Mouse (Mus musculus) ovary, postnatal 14 days (tissue): Measurements from ENCODE around the gene Hadhb.
A peak's percentile ranks its signal among the peaks of the same experiment; 100 is the strongest.
"Not testable (repeated sequence)": the region's sequence is repeated elsewhere in the genome, so short reads cannot be mapped to it uniquely, and the experiment has no call there.

Experiments used
- DNase-seq: peaks from one replicate; pipeline ENCODE4 v3.0.0; 2022; ENCODE audit warnings: low spot score

Gene Hadhb

DNA sequence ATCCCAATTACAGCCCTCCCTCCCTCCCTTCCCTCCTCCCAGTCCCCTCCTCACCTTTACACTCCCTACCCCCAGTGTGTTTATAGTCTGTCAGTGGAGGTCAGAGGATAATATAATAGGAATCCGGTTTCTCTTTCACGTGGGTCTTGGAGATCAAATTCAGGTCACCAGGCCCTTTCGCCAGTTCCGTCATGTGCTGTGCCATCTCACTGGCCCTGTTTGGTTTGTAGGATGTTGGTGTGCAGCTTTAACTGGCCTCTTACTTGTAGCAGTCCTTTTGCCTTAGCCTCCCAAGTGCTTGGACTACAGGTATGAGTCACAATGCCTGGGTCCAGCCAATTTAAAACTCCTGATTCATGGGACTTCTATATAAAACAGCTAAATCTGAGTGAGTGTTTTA is 20.8 kb downstream of the Hadhb start:
- no peak for DNase-seq

DNA sequence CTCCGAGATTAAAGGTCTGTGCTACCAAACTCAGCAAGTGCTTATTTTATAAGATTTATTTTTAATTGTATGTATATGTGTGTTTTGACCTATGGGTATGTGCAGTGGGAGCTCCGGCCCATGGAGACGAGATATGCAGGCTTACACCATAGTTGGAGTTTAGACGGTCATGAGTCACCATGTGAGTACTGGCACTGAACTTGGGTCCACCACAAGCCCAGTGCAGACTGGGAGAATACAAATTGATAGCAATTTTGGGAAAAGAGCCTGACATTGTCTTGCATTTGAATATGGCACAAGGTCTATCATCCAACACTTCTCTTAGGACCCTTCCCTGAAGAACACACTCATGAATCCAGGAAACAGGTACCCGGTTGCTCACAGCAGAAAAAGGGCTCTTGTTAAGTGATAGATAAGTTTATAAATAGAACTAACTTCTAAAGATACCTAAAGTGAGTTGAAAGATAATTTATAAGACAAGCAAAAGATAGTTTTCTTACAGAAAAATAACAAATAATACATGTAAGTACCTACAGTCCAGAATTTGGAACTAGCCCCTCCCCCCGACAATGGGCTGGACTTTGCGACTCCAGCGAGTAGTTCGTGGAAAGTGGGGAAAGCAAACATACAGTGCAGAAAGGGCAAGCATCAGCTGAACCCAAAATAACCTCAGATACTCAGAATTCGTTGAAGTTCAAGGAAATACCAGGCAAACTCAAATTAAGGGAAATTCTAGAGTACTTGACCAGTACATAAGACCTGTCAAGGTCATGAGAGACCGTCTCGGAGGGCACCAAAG is 32.8 kb downstream of the Hadhb start:
- no peak for DNase-seq

DNA sequence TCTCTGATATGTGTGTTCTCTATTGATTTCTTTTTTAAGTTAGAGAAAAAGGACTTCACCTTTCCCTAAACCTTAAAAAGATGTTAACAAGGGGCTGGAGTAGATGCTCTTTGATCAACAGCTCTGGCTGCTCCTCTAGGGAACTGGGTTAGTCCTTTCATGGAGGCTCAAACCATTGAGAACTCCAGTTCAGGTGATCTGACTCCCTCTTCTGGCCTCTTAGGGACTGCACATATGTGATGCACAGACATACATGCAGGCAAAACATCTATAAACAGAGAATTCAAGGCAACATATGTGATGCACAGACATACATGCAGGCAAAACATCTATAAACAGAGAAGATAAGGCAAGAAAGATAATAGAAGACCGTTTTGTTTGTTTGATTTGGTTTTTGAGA is 37.4 kb downstream of the Hadhb start:
- DNase-seq, result no peak

DNA sequence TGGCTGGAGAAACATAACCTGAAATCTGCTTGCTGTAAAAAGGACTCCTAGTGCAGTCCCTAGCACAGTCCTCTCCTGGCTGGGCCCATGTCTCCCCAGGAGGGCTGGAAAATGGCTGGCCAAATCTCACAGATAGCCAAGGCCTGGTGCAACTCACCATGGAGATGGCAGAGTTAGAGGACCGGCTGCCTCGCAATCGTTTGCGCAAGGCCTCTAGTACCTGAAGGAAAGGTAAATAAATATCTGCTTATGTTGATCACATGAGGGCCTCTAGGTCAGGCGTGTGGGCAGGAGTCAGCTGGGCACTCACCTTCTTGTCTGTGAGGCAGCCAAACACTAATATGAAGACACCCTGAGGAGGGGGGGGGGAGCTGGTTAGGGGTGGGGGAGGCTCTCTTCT is 40.3 kb downstream of the Hadhb start:
- no peak for DNase-seq

DNA sequence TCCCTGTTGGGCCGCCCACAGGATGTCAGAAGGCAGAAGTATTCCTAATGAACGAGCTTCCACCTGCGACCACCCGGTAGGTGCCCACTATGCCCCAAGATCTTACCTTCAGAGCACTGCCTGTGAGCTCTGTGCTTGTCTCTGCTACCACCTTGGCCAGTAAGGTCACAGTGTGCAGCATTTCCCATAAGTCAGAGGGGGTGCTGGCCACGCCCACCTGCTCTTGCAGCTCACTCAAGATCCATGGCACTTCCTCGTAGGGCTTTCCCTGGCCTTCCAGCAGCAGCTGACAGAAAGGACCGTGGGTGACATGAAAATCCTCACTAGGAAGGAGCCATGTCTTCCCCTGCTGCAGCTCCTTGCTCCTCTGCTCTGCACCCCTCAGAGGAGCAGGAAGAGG is 43.2 kb downstream of the Hadhb start:
- DNase-seq, result no peak

DNA sequence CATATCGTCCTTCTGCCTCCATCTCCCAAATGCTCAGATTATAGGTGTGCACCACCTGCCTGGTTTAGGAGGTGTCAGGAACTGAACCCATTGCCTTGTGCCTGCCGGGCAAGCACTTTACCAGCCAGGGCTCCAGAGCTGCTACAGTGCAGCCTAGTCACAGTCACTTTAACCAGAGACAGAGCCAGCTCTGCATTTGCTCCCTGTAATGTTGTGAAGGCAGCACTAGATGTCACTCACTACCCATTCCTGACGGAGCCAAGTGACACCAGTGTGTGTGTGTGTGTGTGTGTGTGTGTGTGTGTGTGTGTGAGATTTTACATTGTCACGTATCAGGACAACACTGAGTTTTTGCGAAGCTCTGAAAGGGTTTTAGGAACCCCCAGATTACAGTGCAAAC is 46.5 kb downstream of the Hadhb start:
- DNase-seq, result peak; percentile 10

DNA sequence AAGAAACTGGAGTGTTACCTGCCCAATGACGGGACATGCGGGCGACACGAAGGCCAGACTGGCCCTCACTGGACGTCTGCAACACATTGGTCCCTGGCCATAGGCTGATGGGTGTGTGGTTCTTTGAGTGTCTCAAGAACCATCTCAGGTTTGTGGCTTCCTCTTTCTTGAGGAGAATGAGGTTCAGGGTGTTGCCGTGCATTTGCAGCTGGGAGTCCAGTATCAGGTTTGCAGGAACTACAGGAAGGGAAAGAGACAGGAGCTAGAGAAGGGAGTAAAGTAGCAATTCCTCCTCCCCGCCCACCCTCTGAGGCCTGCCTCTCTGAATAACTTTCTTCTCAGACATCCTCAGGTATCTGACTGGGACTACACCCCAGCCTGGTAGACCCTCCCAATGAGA is 47.2 kb downstream of the Hadhb start:
- no peak for DNase-seq

DNA sequence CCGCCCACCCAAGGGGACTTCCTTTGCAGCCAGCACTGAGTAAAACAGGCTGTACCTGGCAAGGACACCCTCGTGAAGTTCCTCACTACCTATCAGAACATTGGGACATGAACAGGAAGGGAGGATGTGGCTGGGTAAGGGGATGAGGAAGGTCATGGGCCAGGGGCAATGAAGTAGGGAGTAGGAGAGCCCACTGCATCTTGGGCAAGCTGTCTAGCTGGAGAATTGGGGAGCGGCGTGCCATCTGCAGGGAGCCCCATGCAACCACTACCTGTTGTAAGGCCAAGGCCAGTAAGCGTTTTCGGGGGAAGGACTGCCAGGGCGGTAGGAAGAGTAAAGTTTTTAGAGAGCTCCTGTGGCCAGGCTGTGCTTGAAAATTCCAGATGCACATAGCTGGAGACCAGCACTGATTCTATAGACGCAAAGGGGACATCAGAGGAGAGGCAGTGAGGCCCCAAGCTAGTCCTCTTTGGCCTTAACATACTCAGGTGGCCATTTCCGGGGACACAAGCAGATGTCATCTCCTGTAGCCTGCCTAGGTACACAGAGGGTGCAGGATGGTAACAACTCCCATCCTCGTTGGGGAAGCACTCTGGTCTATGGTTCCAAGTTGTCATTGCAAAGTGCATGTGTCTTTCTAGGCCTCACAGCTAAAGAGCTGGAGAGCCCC is 48.3 kb downstream of the Hadhb start:
- DNase-seq, result no peak

DNA sequence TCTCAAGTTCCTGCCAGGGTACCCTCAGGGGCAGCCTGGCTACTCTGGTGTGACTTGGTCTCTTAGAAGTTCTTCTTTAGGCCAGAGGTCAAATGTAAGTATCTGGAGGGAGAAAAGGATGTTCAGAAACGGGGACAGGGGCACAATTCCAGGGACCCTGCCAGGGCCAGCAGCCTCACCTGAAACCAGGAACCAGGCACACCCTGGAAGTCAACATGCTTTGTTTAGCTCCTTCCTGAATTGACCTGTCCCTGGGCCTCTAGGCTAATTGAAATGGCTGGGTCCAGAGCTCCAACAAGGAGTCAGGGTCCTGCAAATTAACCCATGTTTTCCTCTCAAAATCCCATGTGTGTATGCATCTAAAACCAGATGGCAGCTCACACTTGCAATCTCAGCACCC is 49.4 kb downstream of the Hadhb start:
- DNase-seq, result no peak

DNA sequence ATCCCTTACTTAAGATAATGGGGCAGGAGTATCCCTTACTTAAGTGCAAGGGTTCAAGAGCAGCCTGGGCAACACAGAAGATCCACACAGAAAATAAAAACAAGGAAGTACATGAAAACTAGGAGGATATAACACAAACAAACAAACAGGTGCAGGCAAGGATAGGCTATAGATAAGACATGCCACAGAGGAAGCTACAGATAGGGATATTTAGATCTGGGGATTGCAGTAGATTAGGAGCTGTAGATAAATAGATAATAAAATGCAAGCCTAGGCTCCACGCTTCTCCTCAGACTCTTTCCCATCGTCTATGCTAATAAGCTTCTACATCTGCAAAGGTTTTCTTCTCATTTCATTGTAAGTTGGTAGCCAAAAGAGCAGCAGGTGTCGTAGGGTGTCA is 50.0 kb downstream of the Hadhb start:
- no peak for DNase-seq

DNA sequence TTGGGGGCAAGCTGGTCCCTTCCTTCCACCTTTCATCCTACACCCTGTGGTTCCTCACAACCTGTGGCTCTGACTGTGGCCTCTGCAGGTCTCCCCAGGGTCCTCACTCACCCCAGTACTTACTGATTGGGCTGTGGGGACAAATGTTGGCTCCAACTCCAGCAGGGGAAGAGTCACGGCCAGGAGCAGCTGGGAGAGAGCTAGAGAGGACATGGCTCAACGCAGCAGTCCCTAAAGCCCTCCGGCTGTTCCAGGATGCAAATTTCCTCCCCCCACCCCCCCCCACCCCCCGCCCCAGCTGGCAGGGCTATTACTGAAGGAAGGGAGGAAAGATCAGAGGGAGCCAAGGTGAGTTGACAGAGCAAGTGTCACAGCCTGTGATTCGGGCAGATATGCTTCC is 50.4 kb downstream of the Hadhb start, which contains the start of gene Adgrf3:
TSS of gene Adgrf3 (minus strand) at position 230 of the 400 bp plus-strand sequence.
- DNase-seq, result no peak

DNA sequence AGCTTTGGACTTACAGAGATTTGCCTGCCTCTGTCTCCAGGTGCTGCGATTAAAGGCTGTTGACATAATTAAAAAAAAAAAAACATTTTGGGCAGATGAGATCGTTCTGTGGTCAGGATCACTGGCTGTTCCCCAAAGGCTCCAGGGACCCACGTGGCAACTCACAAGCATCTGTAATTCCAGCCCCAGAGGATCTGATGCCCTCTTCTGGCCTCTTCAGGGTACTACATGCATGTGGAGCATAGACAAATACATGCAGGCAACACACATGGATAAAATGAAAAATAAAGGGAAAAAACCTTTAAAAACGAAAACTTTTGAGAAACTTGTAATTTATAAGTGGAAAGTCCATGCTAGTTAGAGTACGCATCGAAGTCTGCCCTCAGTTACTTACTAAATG is 52.2 kb downstream of the Hadhb start:
- DNase-seq, result no peak

DNA sequence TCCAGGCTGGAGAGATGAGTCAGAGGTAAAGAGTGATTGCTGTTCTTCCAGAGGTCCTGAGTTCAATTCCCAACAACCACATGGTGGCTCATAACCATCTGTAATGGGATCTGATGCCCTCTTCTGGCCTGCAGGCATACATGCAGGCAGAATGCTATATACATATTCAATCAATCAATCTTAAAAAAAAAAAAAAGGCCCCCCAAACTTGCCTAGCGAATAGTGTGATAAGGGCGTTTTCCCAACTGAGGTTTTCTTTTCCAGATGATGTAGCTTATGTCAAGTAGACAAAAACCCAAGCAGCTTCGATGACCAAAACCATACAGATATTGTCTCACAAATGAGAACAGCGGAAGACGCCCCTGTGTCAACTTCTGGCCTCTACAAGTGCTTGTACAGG is 55.7 kb downstream of the Hadhb start:
- not testable (repeated sequence) for DNase-seq

DNA sequence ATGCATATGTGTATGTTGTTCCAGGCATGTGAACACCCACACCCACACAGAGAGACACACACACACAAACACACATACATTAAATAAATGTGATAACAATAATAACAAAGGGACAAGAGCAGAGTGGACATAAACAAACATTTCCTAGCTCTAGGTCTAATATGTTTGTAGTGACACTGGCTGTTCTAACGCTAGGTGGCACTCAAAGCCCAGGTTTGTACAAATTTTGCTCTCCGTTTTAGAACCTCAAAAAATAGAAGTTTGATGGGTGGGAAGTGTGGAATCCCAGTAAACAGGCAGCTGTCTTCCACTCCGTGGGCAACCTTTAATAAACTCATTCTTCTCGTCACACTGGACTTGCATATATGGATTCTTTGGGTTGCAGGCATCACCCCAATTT is 59.8 kb downstream of the Hadhb start:
- peak; percentile 48 for DNase-seq

DNA sequence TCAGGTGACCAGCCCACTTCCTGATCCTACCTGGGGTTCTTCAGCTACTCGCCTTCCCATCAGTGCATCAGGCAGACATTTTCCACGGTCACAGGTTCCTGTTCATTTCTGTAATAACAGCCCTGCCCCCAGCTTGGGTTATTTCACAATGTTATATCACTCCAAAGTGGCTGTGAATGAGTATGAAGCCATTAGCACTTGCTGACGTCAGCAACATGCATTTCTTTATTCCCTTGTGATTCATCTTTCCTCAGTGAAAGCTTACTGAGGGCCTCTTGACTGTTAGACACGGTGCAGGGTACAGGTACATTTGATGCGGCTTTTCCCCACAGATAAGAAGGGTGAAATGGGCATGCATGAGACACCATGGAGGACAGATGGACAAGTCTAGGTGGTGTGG is 60.9 kb downstream of the Hadhb start:
- no peak for DNase-seq

DNA sequence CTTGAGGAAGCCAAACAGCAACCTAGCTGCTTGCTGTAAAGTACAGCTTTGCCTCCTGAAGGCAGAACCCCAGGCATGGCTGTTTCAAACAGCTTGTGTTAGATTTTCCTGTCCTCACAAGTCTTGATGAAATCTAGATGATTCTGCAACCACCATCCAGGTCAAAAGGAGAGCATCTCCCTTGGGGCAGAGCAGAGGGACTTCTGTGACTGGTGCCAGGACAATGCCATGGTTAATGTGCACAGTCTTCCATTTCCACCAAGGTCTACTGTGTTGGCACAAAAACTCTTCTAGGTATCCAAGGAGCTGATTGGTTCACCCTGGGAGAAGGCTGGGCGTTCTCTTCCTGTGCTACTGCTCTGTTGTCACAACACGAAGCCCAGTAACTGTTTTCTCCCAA is 64.7 kb downstream of the Hadhb start:
- no peak for DNase-seq

DNA sequence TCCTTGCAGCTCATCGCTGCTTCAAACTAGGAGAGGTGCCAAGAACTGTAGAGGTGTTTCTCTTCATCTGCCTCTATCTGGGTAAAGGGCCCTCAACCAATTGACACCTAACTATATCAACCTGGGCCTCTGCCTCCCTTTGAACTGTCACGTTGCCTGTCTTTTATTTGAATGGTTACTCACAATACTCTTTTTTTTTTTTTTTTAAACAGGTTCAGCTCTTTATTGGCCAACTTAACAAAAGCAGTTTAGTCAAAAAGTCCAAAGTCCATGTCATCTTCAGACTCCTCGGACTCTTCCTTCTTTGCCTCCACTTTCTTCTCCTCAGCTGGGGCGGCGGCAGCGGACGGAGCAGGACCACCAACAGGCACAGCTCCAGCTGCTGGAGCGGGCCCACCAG is 65.6 kb downstream of the Hadhb start:
- no peak for DNase-seq

DNA sequence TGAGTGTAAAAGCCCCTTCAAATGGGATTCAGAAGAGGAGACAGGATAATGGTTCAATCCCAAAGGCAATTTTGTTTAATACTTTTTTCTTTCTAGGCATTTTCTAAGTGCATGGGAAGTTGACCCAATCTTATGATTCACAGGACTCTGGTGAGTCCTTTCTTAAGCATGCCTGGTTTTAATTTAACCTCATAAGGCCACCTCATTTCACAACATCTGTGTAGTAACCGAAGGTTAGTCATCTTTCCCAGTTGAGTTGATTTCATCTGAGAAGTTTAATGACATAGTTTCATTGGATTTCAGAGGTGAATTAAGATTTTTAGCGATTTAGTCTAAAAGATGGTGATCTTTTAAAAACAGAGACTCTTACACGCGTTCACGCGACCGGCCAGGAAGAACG is 67.6 kb downstream of the Hadhb start:
- no peak for DNase-seq

DNA sequence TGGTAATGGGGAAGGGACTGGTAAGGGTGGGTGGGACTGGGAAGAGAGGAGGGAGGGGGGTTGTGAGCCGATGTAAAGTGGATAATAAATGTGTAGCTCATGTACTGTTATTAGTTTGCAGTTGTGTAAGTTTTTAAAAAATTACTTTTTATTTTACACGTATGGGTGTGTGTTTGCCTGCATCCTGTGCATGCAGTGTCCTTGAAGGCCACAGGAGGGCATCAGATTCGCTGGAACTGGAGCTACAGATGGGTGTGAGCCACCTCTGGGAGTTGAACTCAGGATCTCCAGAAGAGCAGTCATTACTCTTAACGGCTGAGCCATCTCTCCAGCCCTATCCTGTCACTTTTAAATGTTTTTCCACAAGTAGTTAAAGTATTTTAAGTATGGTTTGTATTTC is 75.9 kb downstream of the Hadhb start:
- no peak for DNase-seq

DNA sequence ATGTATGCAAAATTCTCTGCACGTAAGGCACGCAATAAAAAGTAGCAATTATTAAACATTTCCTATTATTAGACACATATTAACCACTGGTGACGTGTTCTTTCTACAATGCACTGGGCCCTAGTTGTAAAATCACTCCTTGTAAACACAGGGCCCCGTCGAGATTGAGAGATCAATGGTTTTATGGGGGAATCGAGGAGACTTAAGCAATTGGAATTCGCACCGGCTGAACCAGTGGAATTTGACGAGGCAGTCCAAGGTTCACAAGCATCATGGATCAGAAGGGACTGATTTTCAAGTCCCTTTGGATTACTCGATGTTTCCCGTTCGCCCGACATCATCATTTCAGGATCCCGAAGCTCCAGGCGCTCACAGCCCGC is 76.8 kb downstream of the Hadhb start:
- no peak for DNase-seq

DNA sequence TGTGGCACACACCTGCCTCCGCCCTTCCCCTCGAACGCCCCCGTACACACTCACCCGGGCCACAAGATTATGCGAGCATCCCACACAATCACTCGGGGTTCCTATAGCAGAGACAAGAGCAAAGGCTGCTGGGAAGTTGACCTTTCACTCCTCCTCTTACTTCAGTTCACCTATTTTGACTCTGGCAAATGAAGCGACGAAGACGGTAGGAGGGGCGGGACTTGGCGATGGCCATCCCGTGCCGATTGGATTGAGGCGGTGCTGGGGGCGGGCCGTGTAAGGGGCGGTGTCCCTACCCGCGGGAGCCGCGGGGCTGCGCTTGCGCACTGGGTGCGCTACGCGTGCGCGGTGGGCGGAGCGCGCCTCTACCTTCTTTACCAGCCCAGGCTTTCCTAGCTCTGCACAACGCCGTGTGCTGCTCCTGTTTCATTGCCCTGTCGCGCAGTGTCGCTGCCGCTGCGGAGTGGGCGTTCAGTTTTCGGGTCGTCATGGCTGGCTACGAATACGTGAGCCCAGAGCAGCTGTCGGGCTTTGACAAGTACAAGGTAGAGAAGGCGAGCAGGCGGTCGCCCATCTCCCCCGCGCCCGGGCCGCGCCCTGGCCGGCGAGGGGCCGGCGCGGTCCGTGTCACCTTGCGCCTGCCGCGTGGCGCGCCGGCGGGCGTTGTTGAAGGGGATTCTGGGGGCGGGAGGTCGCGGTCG is 77.4 kb downstream of the Hadhb start, which contains the start of gene Selenoi:
TSS of gene Selenoi (plus strand) at position 311 of the 701 bp plus-strand sequence.
- DNase-seq, result peak; percentile 94

DNA sequence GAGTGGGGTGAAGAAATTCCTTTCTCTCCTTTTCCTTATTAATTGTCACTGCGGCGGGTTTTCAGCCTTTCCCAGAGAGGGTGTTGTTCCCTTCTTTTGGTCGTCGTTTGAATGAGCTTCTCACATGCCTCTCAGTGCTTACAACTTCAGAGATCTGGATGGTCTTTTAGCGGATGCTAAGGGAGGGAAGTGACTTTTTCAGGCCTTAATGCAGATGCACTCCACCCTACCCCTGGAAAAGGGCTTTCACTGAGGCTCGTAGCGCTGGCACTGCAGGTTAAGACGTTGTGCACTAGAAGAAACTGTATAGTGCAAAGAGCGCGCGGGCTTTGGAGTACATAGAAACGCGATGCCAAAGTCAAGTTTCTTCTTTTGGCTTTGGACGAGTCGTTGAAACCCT is 78.0 kb downstream of the Hadhb start:
- no peak for DNase-seq

DNA sequence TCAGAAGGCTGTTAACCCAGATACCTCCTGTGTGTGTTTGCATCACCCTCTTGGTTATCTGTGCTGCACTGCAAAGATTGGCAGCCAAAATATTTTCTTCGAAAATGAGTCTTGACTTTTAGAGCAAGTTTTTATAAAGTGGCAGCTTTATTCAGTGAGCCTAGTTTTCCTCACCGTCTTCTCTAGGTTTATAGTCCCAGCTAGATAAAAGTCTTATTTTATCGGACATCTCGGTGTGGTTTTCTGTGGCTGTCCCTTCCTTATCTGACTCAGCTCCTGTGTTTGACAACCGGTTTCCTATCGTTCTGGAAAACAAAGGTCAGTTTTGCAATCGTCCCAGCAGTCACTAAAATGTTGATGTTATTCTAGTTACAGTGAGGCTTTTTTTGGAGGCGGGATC is 78.9 kb downstream of the Hadhb start:
- no peak for DNase-seq
